8 mouse cellular contexts compared by ENCODE assay signal in the genomic region with DNA sequence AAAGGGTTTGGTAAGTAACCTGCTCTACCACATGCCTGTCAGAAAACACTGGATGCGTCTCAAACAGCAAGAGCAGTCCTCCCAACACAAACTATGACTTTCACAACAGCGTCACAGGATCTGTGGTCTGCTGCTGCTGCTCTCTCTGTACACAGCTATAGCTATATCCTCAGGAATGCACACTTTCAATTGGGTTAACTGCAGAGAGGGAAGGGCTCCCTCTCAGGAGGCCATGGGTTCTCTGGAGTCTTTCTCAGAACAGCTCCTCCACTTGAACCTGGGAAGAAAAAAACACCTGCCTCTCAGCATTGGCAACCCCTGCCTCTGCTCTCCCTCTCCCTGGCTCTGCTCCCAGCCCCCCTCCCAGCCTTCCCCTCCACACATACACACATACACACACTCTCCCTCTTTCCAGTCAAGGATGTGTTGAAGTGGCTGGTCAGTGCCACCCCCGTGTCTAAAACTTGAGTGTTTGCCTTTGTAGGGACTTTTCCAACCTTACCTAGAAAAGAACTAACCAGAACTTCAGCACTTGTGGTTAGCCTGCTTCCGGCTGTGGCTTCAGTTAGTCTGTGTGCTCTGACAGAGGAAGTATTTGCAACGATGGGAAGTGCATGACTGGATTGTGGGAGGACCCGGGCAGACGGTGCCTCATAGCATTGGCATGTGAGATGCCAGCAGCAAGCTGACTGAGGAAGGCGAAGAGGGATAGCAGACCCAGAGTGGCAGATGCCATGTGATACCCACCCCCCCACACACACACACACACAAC.
DNase-seq lines count a peak whose midpoint lies in the region; ATAC-seq and TF ChIP-seq lines count a peak whose summit lies in the region.

No protein-coding gene starts in this region.

- H3K9me3 ChIP-seq in kidney, postnatal 0 days (replicated peaks; ENCODE audit: low read length), result no peaks in the 10 kb centered on the region
- no peaks in the 10 kb centered on the region for H3K9me3 ChIP-seq in liver, embryonic 11.5 days (ENCODE audit: control insufficient read depth, low read length)
- H3K9me3 ChIP-seq in midbrain, embryonic 16.5 days (replicated peaks; ENCODE audit: control insufficient read depth, low read length, poor library complexity, severe bottlenecking), result no peaks in the 10 kb centered on the region

- H3K4me3 ChIP-seq in kidney, postnatal 0 days (replicated peaks; ENCODE audit: low read depth, low read length), result no peak overlapping the region
- H3K4me3 ChIP-seq in embryonic fibroblast, embryonic 13.5 days (ENCODE audit: insufficient read depth, low read length), result no peak overlapping the region
- H3K4me3 ChIP-seq in liver, embryonic 11.5 days (ENCODE audit: low read depth, low read length), result no peak overlapping the region
- no peak overlapping the region for H3K4me3 ChIP-seq in spleen, adult 2 months (ENCODE audit: extremely low read depth, insufficient read depth, insufficient read length)
- H3K4me3 ChIP-seq in midbrain, embryonic 16.5 days (ENCODE audit: low read depth, low read length), result no peak overlapping the region

- 0 out of 2 replicates have a peak, but pooled peaks cover under 1% of the 10 kb centered on the region for H3K36me3 ChIP-seq in kidney, postnatal 0 days (ENCODE audit: insufficient read depth, low read length)
- H3K36me3 ChIP-seq in liver, embryonic 11.5 days (ENCODE audit: control insufficient read depth, insufficient read depth, low read length), result no peaks in the 10 kb centered on the region
- H3K36me3 ChIP-seq in spleen, adult 2 months (ENCODE audit: control insufficient read depth, insufficient read depth, low read length), result 0 out of 2 replicates have a peak, but pooled peaks cover 2% of the 10 kb centered on the region
- H3K36me3 ChIP-seq in midbrain, embryonic 16.5 days (ENCODE audit: control insufficient read depth, insufficient read depth, low read length), result no peaks in the 10 kb centered on the region

- TF ChIP-seq POLR2A in embryonic fibroblast, embryonic 13.5 days (IDR thresholded peaks at IDR 0.05; ENCODE audit: low read depth, low read length), result no peak
- no peak for TF ChIP-seq POLR2A in spleen, adult 2 months (IDR thresholded peaks at IDR 0.05; ENCODE audit: low read depth, low read length)

- H3K27me3 ChIP-seq in kidney, postnatal 0 days (ENCODE audit: insufficient read depth, low read length), result no peaks in the 10 kb centered on the region
- no peaks in the 10 kb centered on the region for H3K27me3 ChIP-seq in liver, embryonic 11.5 days (replicated peaks; ENCODE audit: control insufficient read depth, insufficient read depth, low read length)
- H3K27me3 ChIP-seq in spleen, adult 2 months (ENCODE audit: control insufficient read depth, insufficient read depth, low read length), result no peaks in the 10 kb centered on the region
- H3K27me3 ChIP-seq in midbrain, embryonic 16.5 days (ENCODE audit: control insufficient read depth, insufficient read depth, low read depth, low read length), result no peaks in the 10 kb centered on the region

- DNase-seq in kidney, postnatal 0 days (ENCODE audit: low spot score), result peak; percentile 72
- DNase-seq in kidney, adult 18-20 months, result no peak
- DNase-seq in liver, embryonic 11.5 days (ENCODE audit: low spot score), result no peak
- peak; percentile 59 to 66 for DNase-seq in spleen, adult 2 months (ENCODE audit: low read depth in 1 of 2, low spot score in 2 of 2)
- DNase-seq in testis, postnatal 14 days (ENCODE audit: low spot score), result no peak
- no peak for DNase-seq in cerebellum, adult 18-20 months

- peaks cover 10% of the 10 kb centered on the region; the same call in 1 of the 2 replicates for H3K4me1 ChIP-seq in kidney, postnatal 0 days (replicated peaks; ENCODE audit: insufficient read depth, low read length)
- peaks cover 3% of the 10 kb centered on the region; the same call in 1 of the 2 replicates for H3K4me1 ChIP-seq in embryonic fibroblast, embryonic 13.5 days (ENCODE audit: control insufficient read depth, insufficient read depth, low read length)
- peaks cover 12% of the 10 kb centered on the region for H3K4me1 ChIP-seq in liver, embryonic 11.5 days (replicated peaks; ENCODE audit: control insufficient read depth, insufficient read depth, low read length)
- peaks cover 23% of the 10 kb centered on the region; the same call in 1 of the 2 replicates for H3K4me1 ChIP-seq in spleen, adult 2 months (ENCODE audit: control insufficient read depth, insufficient read depth, insufficient read length)
- no peaks in the 10 kb centered on the region for H3K4me1 ChIP-seq in midbrain, embryonic 16.5 days (ENCODE audit: control insufficient read depth, insufficient read depth, low read length)

- no peak overlapping the region for H3K4me2 ChIP-seq in kidney, postnatal 0 days (ENCODE audit: low read length)
- H3K4me2 ChIP-seq in liver, embryonic 11.5 days, result no peak overlapping the region
- no peak overlapping the region for H3K4me2 ChIP-seq in midbrain, embryonic 16.5 days (ENCODE audit: low read length)

- 45% methylated on average over 8 of the region's 8 CpGs for WGBS in kidney, postnatal 0 days
- 38% methylated on average over 8 of the region's 8 CpGs for WGBS in liver, embryonic 11.5 days
- WGBS in spleen, adult 2 months, result 7% methylated on average over 8 of the region's 8 CpGs
- 89% methylated on average over 8 of the region's 8 CpGs for WGBS in midbrain, embryonic 16.5 days

- TF ChIP-seq CTCF in kidney, postnatal 0 days (IDR thresholded peaks at IDR 0.05; ENCODE audit: low read depth), result no peak
- no peak for TF ChIP-seq CTCF in embryonic fibroblast, embryonic 13.5 days (IDR thresholded peaks at IDR 0.05; ENCODE audit: borderline replicate concordance, insufficient read depth, low read length)
- TF ChIP-seq CTCF in spleen, adult 2 months (IDR thresholded peaks at IDR 0.05; ENCODE audit: extremely low read depth, insufficient read depth, insufficient read length, insufficient replicate concordance), result no peak

- no peak overlapping the region for H3K9ac ChIP-seq in kidney, postnatal 0 days (ENCODE audit: low read depth, low read length)
- H3K9ac ChIP-seq in liver, embryonic 11.5 days (ENCODE audit: low read depth, low read length), result no peak overlapping the region
- H3K9ac ChIP-seq in midbrain, embryonic 16.5 days (ENCODE audit: low read depth, low read length), result no peak overlapping the region

- peak; percentile 63 for ATAC-seq in kidney, postnatal 0 days (replicated peaks; ENCODE audit: low FRiP score, low read depth)
- ATAC-seq in liver, embryonic 11.5 days (replicated peaks; ENCODE audit: low FRiP score), result 0 out of 2 replicates have a peak, but pooled peaks have one; percentile 32
- ATAC-seq in midbrain, embryonic 16.5 days, result no peak

- H3K27ac ChIP-seq in kidney, postnatal 0 days, result peak overlapping the region; percentile 37; the same call in 1 of the 2 replicates
- peak overlapping the region; percentile 60 for H3K27ac ChIP-seq in embryonic fibroblast, embryonic 13.5 days (ENCODE audit: insufficient read depth, low read length)
- H3K27ac ChIP-seq in liver, embryonic 11.5 days (ENCODE audit: low read depth, low read length), result no peak overlapping the region
- no peak overlapping the region for H3K27ac ChIP-seq in spleen, adult 2 months (ENCODE audit: insufficient read depth, low read length)
- H3K27ac ChIP-seq in midbrain, embryonic 16.5 days (ENCODE audit: low read length), result no peak overlapping the region

Comparison
In these comparisons a context has a peak if more than half of its experiments do, and no peak if none do; other contexts are left out.
1. DNase-seq: peak in kidney, postnatal 0 days (single experiment) and spleen, adult 2 months (2 of 2); none in kidney, adult 18-20 months (single experiment), liver, embryonic 11.5 days (single experiment), testis, postnatal 14 days (single experiment) and cerebellum, adult 18-20 months (0 of 2).
2. H3K27ac ChIP-seq: peak in kidney, postnatal 0 days (single experiment) and embryonic fibroblast, embryonic 13.5 days (single experiment); none in liver, embryonic 11.5 days (single experiment), spleen, adult 2 months (single experiment) and midbrain, embryonic 16.5 days (single experiment).